Mouse (Mus musculus) neutrophil, adult 65 days (primary cell): ENCODE measurements around the gene Snu13. TPM values are rescaled to one million over a fixed set of nuclear protein-coding genes. Genes with fewer than 3 reads are reported as not detected.

ENCODE experiments used
- total RNA-seq: library from RNA; stranded (reverse); gene quantifications from 2 replicates; pipeline ENCODE4 v1.2.4, GENCODE M21; 2023

Gene Snu13
- 37.9 and 39.5 TPM in 2 replicates for total RNA-seq

GRCm38 (mm10) chr15:82047080-82047883 is at the start of gene Snu13:
TSS of gene Snu13 (minus strand) at chr15:82047598.

GRCm38 (mm10) chr15:82069898-82070297 is 22.5 kb upstream of the Snu13 start, which contains the start of gene Mei1:
TSS of gene Mei1 (plus strand) at chr15:82069996.

GRCm38 (mm10) chr15:82058719-82059201 is 11.4 kb upstream of the Snu13 start, which contains the start of gene 4930407I10Rik:
TSS of gene 4930407I10Rik (plus strand) at chr15:82059151.

GRCm38 (mm10) chr15:82033762-82034161 is 13.6 kb downstream of the Snu13 start, which contains the start of gene Desi1:
TSS of gene Desi1 (minus strand) at chr15:82033862.

Other genes starting within 250 kb of the Snu13 start
- 5.1 and 7.4 TPM in 2 replicates for gene Tef, start 245.2 kb downstream of the Snu13 start, total RNA-seq
- 46.7 and 52.8 TPM in 2 replicates for gene Tob2, start 188.8 kb downstream of the Snu13 start, total RNA-seq
- gene Phf5a, start 175.7 kb downstream of the Snu13 start, total RNA-seq: 47.6 and 51.9 TPM in 2 replicates
- gene Aco2, start 175.3 kb downstream of the Snu13 start, total RNA-seq: 86.1 and 88.3 TPM in 2 replicates
- 2.7 and 3.4 TPM in 2 replicates for gene Polr3h, start 121.4 kb downstream of the Snu13 start, total RNA-seq
- gene Csdc2, start 110.8 kb downstream of the Snu13 start, total RNA-seq: not detected in 2 replicates
- gene Pmm1, start 86.7 kb downstream of the Snu13 start, total RNA-seq: 30.3 and 34.9 TPM in 2 replicates
- not detected in 2 replicates for gene 1700029P11Rik, start 67.1 kb downstream of the Snu13 start, total RNA-seq
- 15.6 and 15.7 TPM in 2 replicates for gene Xrcc6, start 59.8 kb downstream of the Snu13 start, total RNA-seq
- 19.1 and 24.3 TPM in 2 replicates for gene Desi1, start 13.7 kb downstream of the Snu13 start, total RNA-seq
- not detected in 2 replicates for gene 4930407I10Rik, start 11.6 kb upstream of the Snu13 start, total RNA-seq
- gene Mei1, start 22.4 kb upstream of the Snu13 start, total RNA-seq: not detected in 2 replicates
- gene Ccdc134, start 80.3 kb upstream of the Snu13 start, total RNA-seq: 10.6 and 19.5 TPM in 2 replicates
- 71.2 and 99.3 TPM in 2 replicates for gene Srebf2, start 99.6 kb upstream of the Snu13 start, total RNA-seq
- not detected in 2 replicates for gene Shisa8, start 165.2 kb upstream of the Snu13 start, total RNA-seq
- gene Tnfrsf13c, start 176.8 kb upstream of the Snu13 start, total RNA-seq: 0.63 and 1.0 TPM in 2 replicates
- gene Cenpm, start 197.2 kb upstream of the Snu13 start, total RNA-seq: 10.1 and 10.9 TPM in 2 replicates
- not detected in 2 replicates for gene 1500009C09Rik, start 204.8 kb upstream of the Snu13 start, total RNA-seq
- gene Sept3, start 227.3 kb upstream of the Snu13 start, total RNA-seq: not detected in 2 replicates